Mouse (Mus musculus) E14TG2a.4 (cell line): ENCODE measurements around the gene Zkscan14.

Experiments
- CTCF ChIP-seq: conservative IDR thresholded peaks from 2 replicates; pipeline ENCODE4 v1.5.1; 2014; ENCODE audit warnings: low read length
- POU5F1 ChIP-seq: IDR thresholded peaks from 2 replicates; pipeline ENCODE4 v1.6.1; 2014; ENCODE audit warnings: low read length, borderline replicate concordance

DNA sequence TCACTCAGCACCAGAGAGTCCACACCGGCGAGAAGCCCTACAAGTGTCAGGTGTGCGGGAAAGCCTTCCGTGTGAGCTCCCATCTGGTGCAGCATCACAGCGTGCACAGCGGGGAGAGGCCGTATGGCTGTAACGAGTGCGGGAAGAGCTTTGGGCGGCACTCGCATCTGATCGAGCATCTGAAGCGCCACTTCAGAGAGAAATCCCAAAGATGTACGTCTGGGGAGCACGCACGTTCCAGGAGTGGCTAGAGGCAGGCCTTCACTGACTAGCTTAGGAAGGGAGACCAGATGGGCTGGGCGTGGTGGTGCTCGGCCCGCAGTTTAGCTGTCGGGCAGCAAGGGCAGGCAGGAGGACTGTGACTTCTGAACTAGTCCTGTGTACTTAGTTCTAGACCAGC lies 17.0 kb upstream of the Zkscan14 start:
- TF ChIP-seq CTCF (no peak), POU5F1 (no peak)
